Mouse (Mus musculus) hindbrain, embryonic 13.5 days (tissue): ENCODE results near the gene Lrrtm3. TPM values are rescaled to one million over a fixed set of nuclear protein-coding genes. Genes with fewer than 3 reads are reported as not detected.

ENCODE experiments used
- ATAC-seq: fragments of 200-750 bp; cut with Nextera tagmentation; 2 replicates; pipeline ENCODE4 v1.8.0; 2017; ENCODE audit warnings: moderate TSS enrichment; ENCODE audit not compliant: low FRiP score
- H3K27ac ChIP-seq: fragments of 300-500 bp; sonication (generic); 2 replicates; pipeline ENCODE4 v1.5.1; 2015; ENCODE audit warnings: inconsistent platforms, mild to moderate bottlenecking, moderate library complexity
- H3K27me3 ChIP-seq: fragments of 300-500 bp; sonication (generic); 2 replicates; pipeline ENCODE4 v1.6.1; 2015; ENCODE audit warnings: mild to moderate bottlenecking, inconsistent platforms
- H3K36me3 ChIP-seq: fragments of 300-500 bp; sonication (generic); 2 replicates; pipeline ENCODE4 v1.6.1; 2015; ENCODE audit warnings: mild to moderate bottlenecking, inconsistent platforms
- H3K4me1 ChIP-seq: fragments of 300-500 bp; sonication (generic); replicated peaks from 2 replicates; pipeline ENCODE4 v1.6.1; 2015; ENCODE audit warnings: inconsistent platforms
- H3K4me2 ChIP-seq: fragments of 300-500 bp; sonication (generic); 2 replicates; pipeline ENCODE4 v1.6.1; 2015; ENCODE audit warnings: inconsistent platforms, mild to moderate bottlenecking, moderate library complexity
- H3K4me3 ChIP-seq: fragments of 300-500 bp; sonication (generic); 2 replicates; pipeline ENCODE4 v1.5.1; 2015; ENCODE audit warnings: mild to moderate bottlenecking, inconsistent platforms
- H3K9ac ChIP-seq: fragments of 300-500 bp; sonication (generic); 2 replicates; pipeline ENCODE4 v1.6.1; 2015; ENCODE audit warnings: mild to moderate bottlenecking, inconsistent platforms
- H3K9me3 ChIP-seq: fragments of 300-500 bp; sonication (generic); 2 replicates; pipeline ENCODE4 v1.6.1; 2016; ENCODE audit warnings: inconsistent platforms
- WGBS: fragments of 180-500 bp; shearing (Covaris S2); methylation state at CpG from one replicate; pipeline ENCODE4 v1.1.7; 2015; 5-methylcytosine and 5-hydroxymethylcytosine counted together
- polyA plus RNA-seq: library from polyadenylated mRNA; unstranded; fragments of >200 nt; fragmentation: Nextera tagmentation; extraction: Ambion mirVana; gene quantifications from 2 replicates; pipeline ENCODE4 v1.2.1, GENCODE M21; 2015

The Lrrtm3 gene
- 27.7 and 28.0 TPM in 2 replicates for polyA plus RNA-seq

DNA sequence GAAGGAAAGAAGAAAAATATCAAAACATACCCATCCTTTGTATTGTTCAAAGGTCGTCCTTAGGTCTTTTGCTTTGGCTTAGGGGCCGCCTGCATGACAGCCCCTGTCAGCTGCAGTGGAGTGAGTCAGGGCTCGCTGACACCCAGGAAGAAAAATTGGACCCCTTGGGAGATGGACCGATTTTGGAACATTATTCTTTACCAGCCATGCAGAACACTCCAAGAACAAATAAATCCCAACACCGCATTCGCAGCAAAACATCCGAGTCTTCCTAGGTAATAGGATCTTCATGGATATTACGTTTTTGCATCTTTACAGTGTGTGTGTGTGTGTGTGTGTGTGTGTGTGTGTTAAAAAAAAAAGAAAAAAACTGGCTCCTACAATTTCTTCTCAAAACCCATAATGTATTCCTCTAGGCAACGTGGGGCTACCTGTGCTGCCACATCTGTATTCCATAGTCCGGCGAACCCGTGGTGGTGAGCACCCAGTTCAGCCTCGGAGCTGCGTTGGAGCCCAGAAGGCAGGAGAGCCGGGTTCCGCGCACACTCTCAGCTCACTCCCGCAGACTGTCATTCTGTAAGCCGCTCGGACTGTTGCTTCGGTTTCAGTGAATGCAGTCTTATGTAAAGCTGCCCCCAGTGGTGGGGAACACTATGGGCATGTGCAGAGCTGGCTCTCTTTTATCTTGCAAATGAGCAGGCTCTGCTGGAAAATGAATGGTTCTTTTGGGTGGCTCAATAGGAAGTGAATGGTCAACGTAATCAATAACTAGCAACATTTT lies at the start of gene Lrrtm3:
TSS of gene Lrrtm3 (minus strand) at position 598 of the 781 bp plus-strand sequence.
- Histone ChIP-seq H3K4me2 (peak within 1 kb of the TSS; percentile 82), H3K9ac (peak within 1 kb of the TSS; percentile 80), H3K36me3 (no peaks in the 10 kb centered on the region), H3K4me1 (peaks cover 25% of the 10 kb centered on the region), H3K9me3 (no peaks in the 10 kb centered on the region), H3K27ac (peak within 1 kb of the TSS; percentile 89), H3K27me3 (no peaks in the 10 kb centered on the region), H3K4me3 (peak within 1 kb of the TSS; percentile 55)
- under 1% methylated on average over 22 of the region's 22 CpGs for WGBS
- ATAC-seq = peak; percentile 95

GRCm38 (mm10) chr10:64135481-64135880 lies 45.4 kb upstream of the Lrrtm3 start:
- H3K4me2 ChIP-seq = no peak overlapping the region
- no peaks in the 10 kb centered on the region for H3K36me3 ChIP-seq
- peaks cover 3% of the 10 kb centered on the region; the same call in 1 of the 2 replicates for H3K4me1 ChIP-seq
- WGBS = 22% methylated on average over 7 of the region's 7 CpGs
- no peak overlapping the region for H3K9ac ChIP-seq
- H3K9me3 ChIP-seq = no peaks in the 10 kb centered on the region
- H3K27me3 ChIP-seq = no peaks in the 10 kb centered on the region
- H3K27ac ChIP-seq = no peak overlapping the region
- ATAC-seq = no peak
- H3K4me3 ChIP-seq = no peak overlapping the region

DNA sequence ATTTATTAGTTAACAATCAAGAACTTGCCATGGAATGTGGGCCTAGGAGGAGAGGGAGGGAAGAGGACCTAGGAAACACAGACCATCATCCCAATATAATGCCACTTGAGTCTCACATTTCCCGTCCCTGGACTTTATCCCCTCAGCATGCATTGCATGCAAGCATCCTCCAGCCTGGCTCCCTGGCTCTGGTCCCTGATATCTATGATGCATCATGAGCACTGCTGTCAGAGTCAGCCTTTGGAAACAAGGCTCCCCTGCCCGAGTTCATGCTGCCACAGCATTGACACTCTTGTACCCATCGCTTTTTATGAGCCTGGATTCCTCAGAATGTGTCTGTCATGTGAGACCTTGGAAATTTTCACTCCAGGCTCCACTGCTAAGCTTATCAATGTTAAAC lies 43.4 kb upstream of the Lrrtm3 start:
- H3K36me3 ChIP-seq = no peaks in the 10 kb centered on the region
- 81% methylated on average over 3 of the region's 3 CpGs for WGBS
- no peak for ATAC-seq
- H3K4me3 ChIP-seq = no peak overlapping the region
- H3K9ac ChIP-seq = no peak overlapping the region
- no peaks in the 10 kb centered on the region for H3K9me3 ChIP-seq
- H3K27me3 ChIP-seq = no peaks in the 10 kb centered on the region
- no peak overlapping the region for H3K4me2 ChIP-seq
- H3K27ac ChIP-seq = no peak overlapping the region
- peaks cover 3% of the 10 kb centered on the region; the same call in 1 of the 2 replicates for H3K4me1 ChIP-seq

DNA sequence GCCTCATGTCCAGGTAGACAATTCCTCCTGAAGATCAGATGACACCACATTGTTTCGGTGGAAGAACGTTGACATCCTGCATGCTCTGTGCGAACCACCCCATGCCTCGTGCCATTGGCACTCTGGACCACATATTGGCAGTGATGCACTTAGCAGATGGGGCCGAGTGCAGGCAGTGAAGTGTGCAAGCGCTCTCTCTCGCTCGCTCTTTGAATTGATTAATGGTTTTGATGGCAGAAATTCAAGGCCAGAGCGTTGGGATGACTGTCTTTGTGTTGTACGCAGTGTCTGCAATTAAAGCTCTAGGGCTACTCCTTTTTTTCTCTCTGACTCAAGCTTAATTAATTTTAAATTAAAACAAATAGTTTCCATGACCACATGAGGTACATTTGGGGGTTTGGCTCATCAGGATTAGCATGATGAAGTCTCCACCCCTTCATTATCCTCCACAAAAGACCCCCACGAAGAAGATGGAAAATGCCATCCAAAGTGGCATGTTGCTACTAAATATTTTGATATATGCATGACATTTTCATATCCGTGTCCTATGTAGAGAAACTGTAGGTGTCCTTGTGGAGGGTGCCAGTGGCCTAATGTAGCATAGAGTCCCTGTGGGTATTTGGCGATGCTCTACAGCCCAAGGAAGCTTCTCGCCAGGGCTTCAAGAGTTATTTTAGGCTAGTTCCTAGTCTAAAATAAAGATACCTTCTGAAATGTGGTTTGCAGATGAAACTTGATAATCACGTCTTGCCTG lies 40.5 kb upstream of the Lrrtm3 start:
- Histone ChIP-seq H3K36me3 (no peaks in the 10 kb centered on the region), H3K27me3 (no peaks in the 10 kb centered on the region), H3K9me3 (no peaks in the 10 kb centered on the region), H3K27ac (no peak overlapping the region), H3K4me3 (no peak overlapping the region), H3K4me2 (no peak overlapping the region), H3K4me1 (peaks cover 3% of the 10 kb centered on the region; the same call in 1 of the 2 replicates), H3K9ac (no peak overlapping the region)
- 61% methylated on average over 15 of the region's 15 CpGs for WGBS
- peak; percentile 83 for ATAC-seq

DNA sequence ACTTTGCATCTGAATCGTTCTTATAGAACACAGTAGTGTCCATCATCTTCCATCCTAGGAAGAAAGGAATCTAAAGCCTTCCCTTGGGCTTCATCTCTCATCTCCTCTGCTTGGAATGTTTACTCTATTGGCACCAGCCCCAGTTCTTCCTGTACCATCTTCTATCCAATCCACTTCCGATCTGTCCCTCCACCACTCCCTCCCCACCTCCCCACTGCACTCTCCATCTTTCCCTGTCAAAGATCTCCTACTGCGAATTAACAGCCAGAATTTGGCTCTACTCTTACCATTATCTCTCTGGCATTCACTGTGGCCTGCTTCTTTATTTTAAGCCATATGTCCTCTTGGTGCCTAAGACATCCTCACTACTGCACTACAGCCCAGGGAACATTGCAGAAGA lies 28.8 kb upstream of the Lrrtm3 start:
- WGBS = 86% methylated on average over 3 of the region's 3 CpGs
- Histone ChIP-seq H3K36me3 (no peaks in the 10 kb centered on the region), H3K4me2 (no peak overlapping the region), H3K9me3 (no peaks in the 10 kb centered on the region), H3K4me3 (no peak overlapping the region), H3K27ac (no peak overlapping the region), H3K4me1 (peaks cover 4% of the 10 kb centered on the region; the same call in 1 of the 2 replicates), H3K9ac (no peak overlapping the region), H3K27me3 (no peaks in the 10 kb centered on the region)
- ATAC-seq = no peak

GRCm38 (mm10) chr10:64115246-64115645 lies 25.2 kb upstream of the Lrrtm3 start:
- Histone ChIP-seq H3K27me3 (no peaks in the 10 kb centered on the region), H3K4me3 (no peak overlapping the region), H3K27ac (no peak overlapping the region), H3K9me3 (no peaks in the 10 kb centered on the region), H3K4me1 (peaks cover 4% of the 10 kb centered on the region; the same call in 1 of the 2 replicates), H3K36me3 (no peaks in the 10 kb centered on the region), H3K9ac (no peak overlapping the region), H3K4me2 (no peak overlapping the region)
- no peak for ATAC-seq
- WGBS = 94% methylated on average over 11 of the region's 11 CpGs

DNA sequence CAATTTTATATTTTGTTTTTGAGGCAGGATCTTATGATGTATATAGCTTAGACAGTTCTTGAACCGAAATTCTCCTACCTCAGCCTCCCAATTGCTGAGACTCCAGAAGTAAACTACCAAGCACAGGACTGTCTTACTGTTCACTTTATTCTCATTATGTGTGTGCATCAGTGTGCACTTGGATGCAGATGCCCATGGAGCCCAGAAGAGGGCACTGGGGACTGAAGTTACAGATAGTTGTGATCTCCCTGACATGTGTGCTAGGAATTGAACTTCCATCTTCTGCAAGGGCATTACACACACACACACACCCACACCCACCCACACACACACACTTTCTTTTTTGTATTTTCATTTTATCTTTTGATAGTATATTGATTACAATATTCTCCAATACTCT lies 6.5 kb upstream of the Lrrtm3 start:
- Histone ChIP-seq H3K27me3 (no peaks in the 10 kb centered on the region), H3K4me2 (no peak overlapping the region), H3K27ac (no peak overlapping the region), H3K4me1 (no peaks in the 10 kb centered on the region), H3K9me3 (no peaks in the 10 kb centered on the region), H3K4me3 (no peak overlapping the region), H3K36me3 (no peaks in the 10 kb centered on the region), H3K9ac (no peak overlapping the region)
- no peak for ATAC-seq
- WGBS = 100% methylated on average over 1 of the region's 1 CpGs

DNA sequence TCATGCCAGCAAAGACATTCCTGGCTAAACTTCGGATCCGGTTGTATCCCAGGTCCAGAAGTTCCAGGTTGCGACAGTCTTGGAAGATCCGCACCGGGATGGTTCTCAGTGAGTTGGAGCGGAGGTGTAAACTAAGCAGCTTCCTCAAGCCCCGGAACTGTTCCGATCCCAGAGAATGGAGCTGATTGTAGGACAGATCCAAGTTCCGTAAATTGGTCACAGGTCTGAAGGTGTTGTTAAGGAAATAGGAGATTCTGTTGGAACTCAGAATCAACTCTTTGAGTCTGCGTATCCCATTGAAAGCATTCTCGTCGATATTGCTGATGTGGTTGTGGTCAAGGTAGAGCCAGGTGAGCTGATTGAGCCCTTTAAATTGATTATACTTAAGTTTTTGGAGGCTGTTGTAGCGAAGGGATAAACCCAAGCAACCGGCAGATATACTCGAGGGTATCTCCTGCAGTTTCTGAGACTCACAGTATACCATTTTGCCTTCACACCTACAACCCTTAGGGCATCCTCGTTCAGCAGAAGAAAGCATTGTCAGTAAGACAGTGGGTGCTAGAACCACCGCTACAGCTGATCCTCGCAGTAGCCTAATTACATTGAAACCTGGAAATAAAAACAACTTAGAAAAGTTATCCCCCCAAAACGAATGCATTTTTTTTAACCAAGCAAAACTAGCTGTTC lies 1.2 kb downstream of the Lrrtm3 start:
- Histone ChIP-seq H3K36me3 (no peaks in the 10 kb centered on the region), H3K4me1 (peaks cover 29% of the 10 kb centered on the region), H3K9me3 (no peaks in the 10 kb centered on the region), H3K27me3 (no peaks in the 10 kb centered on the region), H3K4me2 (peak overlapping the region; percentile 82), H3K4me3 (peak overlapping the region; percentile 55), H3K27ac (peak overlapping the region; percentile 20; the same call in 1 of the 2 replicates), H3K9ac (peak overlapping the region; percentile 80)
- WGBS = 19% methylated on average over 19 of the region's 19 CpGs
- no peak for ATAC-seq

- Histone ChIP-seq H3K4me1 (peaks cover 34% of the 10 kb centered on the region), H3K27me3 (no peaks in the 10 kb centered on the region), H3K27ac (peak overlapping the region; percentile 72), H3K4me2 (peak overlapping the region; percentile 82), H3K9me3 (no peaks in the 10 kb centered on the region), H3K4me3 (peak overlapping the region; percentile 55), H3K9ac (peak overlapping the region; percentile 80), H3K36me3 (no peaks in the 10 kb centered on the region)
- no peak for ATAC-seq
- WGBS = 2% methylated on average over 26 of the region's 26 CpGs
These were observed 1.9 kb downstream of the Lrrtm3 start for GRCm38 (mm10) chr10:64087936-64088773.

DNA sequence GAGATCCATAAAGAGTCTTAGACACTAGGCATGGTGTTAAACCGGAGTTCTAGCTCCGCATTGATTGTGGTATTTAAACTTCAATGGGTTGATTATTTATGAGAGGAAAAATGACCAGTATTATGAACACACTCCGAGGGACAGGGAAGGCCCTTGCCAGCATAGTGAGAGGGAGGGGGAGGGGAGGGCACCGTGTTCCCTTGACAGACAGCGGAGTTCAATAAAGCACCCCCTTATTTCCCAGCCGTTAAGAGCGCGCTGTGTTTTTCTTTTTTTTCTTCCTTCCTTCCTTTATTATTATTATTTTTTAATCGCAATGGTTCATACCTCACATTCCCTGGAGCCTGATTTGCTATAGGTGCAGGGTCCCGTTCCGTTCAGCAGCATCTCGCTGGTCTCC lies 2.6 kb downstream of the Lrrtm3 start:
- H3K4me2 ChIP-seq = peak overlapping the region; percentile 82
- H3K36me3 ChIP-seq = no peaks in the 10 kb centered on the region
- H3K27ac ChIP-seq = peak overlapping the region; percentile 72
- no peaks in the 10 kb centered on the region for H3K9me3 ChIP-seq
- H3K9ac ChIP-seq = peak overlapping the region; percentile 80
- H3K4me1 ChIP-seq = peaks cover 34% of the 10 kb centered on the region
- H3K27me3 ChIP-seq = no peaks in the 10 kb centered on the region
- ATAC-seq = no peak; the same call in 1 of the 2 replicates
- under 1% methylated on average over 12 of the region's 12 CpGs for WGBS
- H3K4me3 ChIP-seq = peak overlapping the region; percentile 55

- H3K27ac ChIP-seq = peak overlapping the region; percentile 2; the same call in 1 of the 2 replicates
- ATAC-seq = no peak
- H3K4me2 ChIP-seq = peak overlapping the region; percentile 82
- peaks cover 34% of the 10 kb centered on the region for H3K4me1 ChIP-seq
- no peaks in the 10 kb centered on the region for H3K9me3 ChIP-seq
- H3K36me3 ChIP-seq = no peaks in the 10 kb centered on the region
- 3% methylated on average over 12 of the region's 12 CpGs for WGBS
- H3K9ac ChIP-seq = peak overlapping the region; percentile 80
- H3K27me3 ChIP-seq = no peaks in the 10 kb centered on the region
- H3K4me3 ChIP-seq = peak overlapping the region; percentile 55
These were observed 3.3 kb downstream of the Lrrtm3 start for GRCm38 (mm10) chr10:64086567-64087391.
